Mouse (Mus musculus) olfactory bulb, adult 2 months (tissue): Measurements from ENCODE around the gene Pds5a.

ENCODE experiments used
- CTCF ChIP-seq: fragments of 200-500 bp; IDR thresholded peaks from 2 replicates; pipeline ENCODE4 v1.5.1; 2012; ENCODE audit warnings: low read depth, mild to moderate bottlenecking, low read length, moderate library complexity; ENCODE audit not compliant: insufficient read depth
- POLR2A ChIP-seq: fragments of 200-500 bp; IDR thresholded peaks from 2 replicates; pipeline ENCODE4 v1.6.1; 2012; ENCODE audit warnings: mild to moderate bottlenecking, low read depth, low read length, moderate library complexity; ENCODE audit not compliant: insufficient read depth

DNA sequence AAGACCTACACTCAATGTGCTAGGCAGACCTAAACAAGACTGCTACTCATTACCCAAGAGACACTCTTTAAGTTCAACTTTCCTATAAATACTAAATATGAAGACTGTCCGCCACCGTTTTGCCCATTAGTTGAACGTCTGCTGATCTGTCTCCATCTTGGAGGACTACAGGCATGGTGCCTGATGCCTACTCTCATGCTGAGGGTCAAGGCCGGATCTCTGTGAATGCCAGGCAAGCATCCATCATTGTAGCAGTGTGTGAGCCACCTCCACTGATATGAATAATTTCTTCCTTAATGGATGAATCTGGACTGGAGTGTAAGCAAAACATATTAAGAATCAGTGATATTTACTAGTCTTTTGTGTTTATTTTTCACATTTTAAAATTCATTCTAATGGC, 87.5 kb downstream of the Pds5a start:
- TF ChIP-seq POLR2A (no peak), CTCF (no peak)
